Mouse (Mus musculus) neural tube, embryonic 13.5 days (tissue): ENCODE measurements around the gene Samd14. TPM values are rescaled to one million over a fixed set of nuclear protein-coding genes. Genes with fewer than 3 reads are reported as not detected.

Experiments used
- ATAC-seq: fragments of 200-750 bp; cut with Nextera tagmentation; 2 replicates; pipeline ENCODE4 v1.8.0; 2017; ENCODE audit warnings: low read depth, mild to moderate bottlenecking, moderate TSS enrichment, moderate library complexity
- H3K27ac ChIP-seq: fragments of 300-500 bp; sonication (generic); replicated peaks from 2 replicates; pipeline ENCODE4 v1.5.1; 2015; ENCODE audit warnings: moderate library complexity, mild to moderate bottlenecking, inconsistent platforms
- H3K27me3 ChIP-seq: fragments of 300-500 bp; sonication (generic); 2 replicates; pipeline ENCODE4 v1.6.1; 2015; ENCODE audit warnings: mild to moderate bottlenecking, inconsistent platforms
- H3K36me3 ChIP-seq: fragments of 300-500 bp; sonication (generic); 2 replicates; pipeline ENCODE4 v1.6.1; 2015; ENCODE audit warnings: mild to moderate bottlenecking, inconsistent platforms
- H3K4me1 ChIP-seq: fragments of 300-500 bp; sonication (generic); replicated peaks from 2 replicates; pipeline ENCODE4 v1.6.1; 2015; ENCODE audit warnings: inconsistent platforms
- H3K4me2 ChIP-seq: fragments of 300-500 bp; sonication (generic); 2 replicates; pipeline ENCODE4 v1.6.1; 2015; ENCODE audit warnings: inconsistent platforms, mild to moderate bottlenecking, moderate library complexity
- H3K4me3 ChIP-seq: fragments of 300-500 bp; sonication (generic); 2 replicates; pipeline ENCODE4 v1.5.1; 2015; ENCODE audit warnings: mild to moderate bottlenecking, inconsistent platforms
- H3K9ac ChIP-seq: fragments of 300-500 bp; sonication (generic); 2 replicates; pipeline ENCODE4 v1.6.1; 2015; ENCODE audit warnings: moderate library complexity, mild to moderate bottlenecking, inconsistent platforms
- H3K9me3 ChIP-seq: fragments of 300-500 bp; sonication (generic); 2 replicates; pipeline ENCODE4 v1.6.1; 2016; ENCODE audit warnings: inconsistent platforms
- WGBS: fragments of 180-500 bp; shearing (Covaris S2); methylation state at CpG from one replicate; pipeline ENCODE4 v1.1.7; 2015; 5-methylcytosine and 5-hydroxymethylcytosine counted together
- polyA plus RNA-seq: library from polyadenylated mRNA; unstranded; fragments of >200 nt; fragmentation: Nextera tagmentation; extraction: Ambion mirVana; gene quantifications from 2 replicates; pipeline ENCODE4 v1.2.1, GENCODE M21; 2015

Samd14 gene
- polyA plus RNA-seq, 1 experiment from 2014 or later: 151 TPM

DNA sequence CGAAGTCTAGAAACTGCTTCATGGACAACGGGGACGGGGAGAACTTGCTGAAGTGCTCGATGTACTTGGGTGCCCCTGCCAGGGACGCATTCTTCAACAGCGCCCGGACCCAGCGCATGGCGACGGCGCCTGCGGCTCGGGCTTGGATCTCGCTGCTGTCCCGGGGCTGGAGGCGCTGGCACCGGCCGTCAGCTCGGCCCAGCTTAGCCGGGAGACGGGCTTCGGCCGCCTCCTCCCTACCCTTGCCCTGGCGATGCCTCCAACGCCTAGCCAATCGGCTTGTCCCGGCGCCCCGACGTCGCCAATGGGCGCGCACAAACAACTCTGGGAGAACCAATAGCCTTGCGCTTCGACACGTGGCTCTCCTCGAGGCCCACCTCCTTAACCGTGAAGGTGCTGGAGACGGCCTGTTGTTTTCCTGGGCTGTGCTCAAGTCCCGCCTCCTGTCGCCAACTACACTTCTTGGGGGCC is 31.5 kb downstream of the Samd14 start, which contains the start of gene Pdk2:
Gene Pdk2, minus strand, starts transcription at position 216 of the 471 bp plus-strand sequence.
- H3K9me3 ChIP-seq: no peaks in the 10 kb centered on the region
- peaks cover 29% of the 10 kb centered on the region for H3K4me1 ChIP-seq
- no peaks in the 10 kb centered on the region for H3K27me3 ChIP-seq
- H3K4me2 ChIP-seq: peak within 1 kb of the TSS; percentile 72
- under 1% methylated on average over 41 of the region's 41 CpGs for WGBS
- H3K4me3 ChIP-seq: peak within 1 kb of the TSS; percentile 84
- peak within 1 kb of the TSS; percentile 79 for H3K9ac ChIP-seq
- peak within 1 kb of the TSS; percentile 52 for H3K27ac ChIP-seq
- peak; percentile 98 for ATAC-seq
- H3K36me3 ChIP-seq: 0 out of 2 replicates have a peak, but pooled peaks cover under 1% of the 10 kb centered on the region

DNA sequence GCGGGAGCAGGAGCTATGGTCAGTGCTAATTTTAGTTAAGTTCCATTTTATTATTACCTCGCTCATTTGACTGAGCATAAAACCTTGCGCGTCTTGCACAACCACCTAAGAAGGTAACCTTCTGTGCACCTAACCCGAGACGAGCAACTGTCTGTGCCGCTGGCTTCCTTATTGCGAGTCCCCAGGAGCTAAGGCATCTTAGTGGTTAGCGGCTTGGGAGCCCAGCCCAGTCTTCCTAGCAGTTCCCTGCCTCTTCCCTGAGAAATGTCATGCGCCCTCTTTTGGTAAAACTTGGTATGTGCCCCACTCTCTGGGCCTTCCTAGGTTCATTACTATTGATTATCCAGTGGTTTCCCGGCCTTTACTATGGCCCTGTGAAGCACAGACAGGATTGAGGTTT is 32.4 kb downstream of the Samd14 start:
- under 1% methylated on average over 11 of the region's 11 CpGs for WGBS

DNA sequence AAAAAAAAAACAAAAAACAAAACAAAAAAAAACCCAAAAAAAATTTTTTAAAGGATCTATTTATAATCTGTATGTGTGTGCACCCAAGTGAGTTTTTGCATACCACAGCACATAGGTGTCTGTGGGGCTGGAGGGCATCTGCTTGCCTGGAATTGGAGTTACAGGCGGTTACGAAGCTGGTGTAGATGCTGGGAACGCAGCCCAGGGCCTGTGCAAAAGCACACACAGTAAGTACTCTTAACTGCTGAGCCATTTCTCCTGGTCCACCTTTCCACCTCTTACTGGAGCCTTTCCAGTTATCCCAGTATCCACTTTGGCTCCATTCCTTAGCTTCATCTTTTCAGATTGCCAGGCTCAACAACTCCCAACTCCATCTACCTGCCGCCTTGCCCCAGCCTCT is 33.4 kb downstream of the Samd14 start:
- Histone ChIP-seq H3K9me3 (no peaks in the 10 kb centered on the region), H3K4me1 (peaks cover 29% of the 10 kb centered on the region), H3K4me2 (no peak overlapping the region), H3K27me3 (no peaks in the 10 kb centered on the region), H3K27ac (no peak overlapping the region), H3K36me3 (no peaks in the 10 kb centered on the region), H3K4me3 (no peak overlapping the region), H3K9ac (no peak overlapping the region)
- 94% methylated on average over 4 of the region's 4 CpGs for WGBS
- no peak for ATAC-seq

More for the DNA sequence above, 32.4 kb downstream of the Samd14 start:
- H3K36me3 ChIP-seq: no peaks in the 10 kb centered on the region
- H3K9me3 ChIP-seq: no peaks in the 10 kb centered on the region
- no peak; the same call in 1 of the 2 replicates for ATAC-seq
- peak overlapping the region; percentile 33 for H3K27ac ChIP-seq
- H3K4me2 ChIP-seq: peak overlapping the region; percentile 72
- H3K4me3 ChIP-seq: peak overlapping the region; percentile 84
- peak overlapping the region; percentile 62 for H3K9ac ChIP-seq
- H3K27me3 ChIP-seq: no peaks in the 10 kb centered on the region
- H3K4me1 ChIP-seq: peaks cover 29% of the 10 kb centered on the region

DNA sequence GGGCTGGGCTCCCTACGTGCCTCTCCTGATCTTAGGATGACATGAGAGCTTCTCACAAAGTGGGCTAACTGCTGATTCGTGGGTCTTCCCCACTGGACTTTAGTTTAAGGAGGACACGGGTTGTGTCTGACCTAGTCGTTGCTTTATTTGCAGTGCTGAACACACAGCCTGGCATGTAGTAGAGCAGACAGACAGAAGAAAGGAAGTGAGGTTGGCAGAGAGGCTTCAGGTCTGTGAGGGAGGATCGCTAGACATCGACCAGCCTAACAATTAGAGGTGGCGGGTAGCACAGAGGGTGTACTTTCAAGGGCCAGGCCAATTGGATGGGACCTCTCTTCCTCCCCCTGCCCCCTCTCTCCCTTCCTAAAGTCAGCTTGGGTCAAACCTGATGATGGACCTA is 33.9 kb downstream of the Samd14 start:
- Histone ChIP-seq H3K4me2 (no peak overlapping the region), H3K27me3 (no peaks in the 10 kb centered on the region), H3K9me3 (no peaks in the 10 kb centered on the region), H3K9ac (no peak overlapping the region), H3K4me3 (no peak overlapping the region), H3K27ac (no peak overlapping the region), H3K36me3 (no peaks in the 10 kb centered on the region), H3K4me1 (peaks cover 29% of the 10 kb centered on the region)
- 69% methylated on average over 7 of the region's 7 CpGs for WGBS
- ATAC-seq: no peak

DNA sequence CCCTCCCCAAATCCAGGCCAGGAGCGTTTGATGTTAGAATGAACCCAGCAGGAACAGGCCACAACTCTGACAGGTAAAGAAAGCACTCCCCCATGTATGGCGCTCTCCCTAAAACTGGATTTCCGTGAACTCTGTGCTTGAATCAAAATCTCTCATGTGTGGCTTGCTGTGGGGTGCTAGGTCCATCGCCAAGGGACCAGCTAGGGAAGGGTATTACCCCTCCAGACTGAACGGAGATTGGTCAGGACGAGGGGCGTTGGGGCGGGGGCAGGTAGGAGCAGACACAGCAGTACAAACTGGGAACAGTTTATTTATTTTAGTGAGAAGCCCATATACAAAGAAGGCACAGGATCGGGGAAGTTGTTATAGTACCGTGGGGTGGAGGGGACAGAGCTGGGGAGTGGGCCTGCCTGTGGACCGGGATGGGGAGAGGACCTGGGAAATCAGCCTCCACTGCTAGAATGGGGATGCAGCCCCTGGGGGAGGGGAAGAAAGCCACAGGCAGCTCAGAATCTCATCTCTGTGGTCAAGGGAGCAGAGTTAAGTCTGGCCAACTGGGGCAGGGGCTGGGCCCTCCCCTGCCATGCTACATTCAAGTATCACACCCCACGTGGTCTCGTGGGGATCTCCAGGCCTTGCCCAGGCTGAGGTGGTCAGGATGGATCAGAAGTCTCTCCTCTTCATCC is 34.6 kb downstream of the Samd14 start:
- no peaks in the 10 kb centered on the region for H3K36me3 ChIP-seq
- no peaks in the 10 kb centered on the region for H3K27me3 ChIP-seq
- H3K9ac ChIP-seq: peak overlapping the region; percentile 13; the same call in 1 of the 2 replicates
- no peak overlapping the region for H3K4me3 ChIP-seq
- WGBS: 59% methylated on average over 12 of the region's 13 CpGs
- no peak overlapping the region for H3K27ac ChIP-seq
- no peak overlapping the region for H3K4me2 ChIP-seq
- ATAC-seq: no peak
- H3K4me1 ChIP-seq: peaks cover 29% of the 10 kb centered on the region
- no peaks in the 10 kb centered on the region for H3K9me3 ChIP-seq

DNA sequence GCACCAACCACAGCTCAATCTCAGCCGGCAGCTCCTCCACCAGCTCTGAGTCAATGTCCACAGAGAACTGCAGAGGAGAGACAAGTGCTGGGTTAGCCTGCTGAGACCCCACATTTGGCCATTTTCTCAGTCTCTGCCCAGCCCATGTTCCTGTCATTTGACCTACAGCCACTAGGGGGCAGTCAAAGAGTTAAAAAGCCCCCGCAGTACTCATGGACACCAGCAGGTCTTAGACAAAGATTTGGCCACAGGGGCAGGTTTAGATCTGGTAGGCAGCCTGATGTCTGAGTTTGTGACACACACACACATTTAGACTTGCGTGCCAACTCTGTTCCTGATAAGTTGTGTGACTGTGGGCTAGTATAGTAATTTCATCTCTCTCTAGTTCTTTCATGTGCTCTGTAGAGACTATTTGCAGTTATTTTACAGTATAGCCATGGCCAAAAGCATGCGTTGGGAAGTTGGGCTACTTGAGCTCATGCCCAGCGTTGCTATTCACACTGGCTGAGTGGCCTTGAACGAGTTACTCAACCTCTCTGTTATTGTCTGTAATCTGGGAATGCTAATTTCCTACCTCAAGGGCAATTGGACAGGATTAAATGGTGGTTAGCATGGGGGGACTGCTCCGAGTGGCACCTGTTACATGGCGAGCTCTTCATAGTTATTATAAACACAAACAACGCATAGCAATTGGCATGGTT is 37.5 kb downstream of the Samd14 start:
- Histone ChIP-seq H3K9ac (no peak overlapping the region), H3K27ac (no peak overlapping the region), H3K27me3 (no peaks in the 10 kb centered on the region), H3K4me1 (peaks cover 11% of the 10 kb centered on the region), H3K36me3 (peaks cover 13% of the 10 kb centered on the region), H3K4me3 (no peak overlapping the region), H3K4me2 (no peak overlapping the region), H3K9me3 (no peaks in the 10 kb centered on the region)
- WGBS: 61% methylated on average over 9 of the region's 9 CpGs
- no peak for ATAC-seq

DNA sequence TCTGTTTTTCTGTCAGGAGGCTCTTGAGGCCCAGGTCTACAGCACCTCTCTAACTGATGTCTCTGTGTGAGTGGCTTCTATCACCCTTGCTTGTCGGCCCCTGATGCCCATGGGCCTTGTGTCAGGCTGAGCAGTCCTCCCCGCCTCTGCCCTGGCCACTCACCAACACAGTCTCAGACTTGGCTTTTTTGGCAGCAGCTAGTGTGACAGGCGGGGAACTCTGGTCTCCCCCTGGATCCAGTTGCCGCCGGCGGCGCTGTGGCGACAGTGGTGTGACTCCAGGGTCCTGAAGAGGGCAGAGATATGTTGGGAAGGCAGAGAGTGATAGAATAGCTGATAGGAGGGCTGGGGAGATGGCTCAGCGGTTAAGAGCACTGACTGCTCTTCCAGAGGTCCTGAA is 43.4 kb downstream of the Samd14 start:
- 80% methylated on average over 9 of the region's 9 CpGs for WGBS
- Histone ChIP-seq H3K4me3 (no peak overlapping the region), H3K27ac (no peak overlapping the region), H3K4me2 (no peak overlapping the region), H3K4me1 (peaks cover 5% of the 10 kb centered on the region; the same call in 1 of the 2 replicates), H3K36me3 (peaks cover 39% of the 10 kb centered on the region), H3K27me3 (peaks cover 23% of the 10 kb centered on the region), H3K9ac (no peak overlapping the region), H3K9me3 (no peaks in the 10 kb centered on the region)
- ATAC-seq: no peak

DNA sequence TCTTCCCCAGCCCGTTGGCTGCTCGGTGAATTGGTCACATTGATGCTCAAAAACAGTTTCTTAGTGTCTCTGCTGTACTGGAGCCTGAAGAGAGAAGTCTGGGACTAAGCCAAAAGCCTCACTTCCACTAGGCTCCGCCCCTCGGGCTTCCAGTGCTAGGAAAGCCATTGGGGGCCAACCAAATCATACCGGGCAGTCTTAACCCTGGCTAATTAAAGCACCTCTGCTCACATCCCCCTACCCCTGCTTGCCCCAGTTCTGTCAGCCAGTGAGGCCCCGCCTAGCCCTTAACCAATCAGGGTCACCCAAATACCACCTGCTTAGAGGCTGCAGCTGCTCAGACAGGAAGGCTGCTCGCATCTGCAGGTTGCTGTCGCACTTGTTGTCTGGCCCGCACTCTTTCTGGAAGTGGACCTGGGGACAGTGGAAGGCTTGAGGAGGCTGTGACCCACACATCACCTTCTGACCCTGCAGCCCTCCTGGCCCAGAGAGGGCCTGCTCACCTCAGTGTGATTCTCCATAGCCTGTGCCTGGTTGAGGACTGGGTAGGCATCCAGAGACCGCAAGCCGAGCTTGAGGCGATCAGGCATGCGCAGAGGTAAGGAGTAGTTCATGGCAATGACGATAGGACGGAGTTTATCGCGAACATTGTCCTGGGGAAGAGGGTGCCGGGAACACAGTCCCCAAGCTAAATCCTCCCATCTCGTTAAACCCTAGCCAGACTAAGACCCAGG is 47.3 kb downstream of the Samd14 start:
- H3K9ac ChIP-seq: no peak overlapping the region
- H3K4me2 ChIP-seq: no peak overlapping the region
- 23% methylated on average over 19 of the region's 19 CpGs for WGBS
- no peaks in the 10 kb centered on the region for H3K9me3 ChIP-seq
- H3K27ac ChIP-seq: no peak overlapping the region
- H3K36me3 ChIP-seq: peaks cover 37% of the 10 kb centered on the region
- peaks cover 26% of the 10 kb centered on the region for H3K27me3 ChIP-seq
- ATAC-seq: peak; percentile 32; the same call in 1 of the 2 replicates
- H3K4me1 ChIP-seq: peaks cover 5% of the 10 kb centered on the region; the same call in 1 of the 2 replicates
- no peak overlapping the region for H3K4me3 ChIP-seq

DNA sequence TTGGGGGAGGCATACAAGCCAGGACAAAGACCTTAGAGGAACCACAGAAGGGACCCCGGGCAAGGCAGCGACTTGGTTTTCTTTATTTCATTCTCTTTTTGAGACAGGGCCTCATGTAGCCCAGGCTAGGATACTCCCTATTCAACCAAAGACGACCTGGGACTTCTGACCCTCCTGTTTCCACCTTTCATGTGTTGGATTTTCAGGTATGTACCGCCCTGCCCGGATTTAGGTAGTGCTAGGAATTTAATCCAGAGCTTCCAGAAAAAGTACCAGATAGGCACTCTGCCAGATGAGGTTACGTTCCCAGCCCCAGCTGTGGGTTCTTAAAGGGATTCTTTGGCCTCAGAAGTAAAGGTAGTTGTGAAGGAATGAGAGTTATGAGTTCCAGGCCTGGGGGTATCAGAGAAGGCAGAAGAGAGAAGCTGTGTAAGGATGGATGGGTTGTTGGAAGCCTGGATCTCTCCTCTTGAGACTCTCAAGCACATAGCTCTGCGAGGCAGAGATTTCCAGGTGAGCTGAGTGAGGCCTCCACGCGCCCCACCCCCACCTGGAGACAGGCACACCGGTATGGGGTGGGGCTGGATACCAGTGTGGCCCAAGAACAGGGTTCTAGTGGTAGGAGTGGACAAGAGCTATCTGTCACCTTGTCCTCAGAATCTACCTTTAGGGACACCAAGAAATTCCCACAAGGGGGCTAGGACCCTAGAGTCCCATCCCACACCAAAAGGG is 59.7 kb downstream of the Samd14 start:
- no peak for ATAC-seq
- 91% methylated on average over 10 of the region's 10 CpGs for WGBS
- H3K4me3 ChIP-seq: no peak overlapping the region
- no peaks in the 10 kb centered on the region for H3K9me3 ChIP-seq
- no peak overlapping the region for H3K27ac ChIP-seq
- H3K9ac ChIP-seq: no peak overlapping the region
- peaks cover 9% of the 10 kb centered on the region; the same call in 1 of the 2 replicates for H3K36me3 ChIP-seq
- H3K27me3 ChIP-seq: peaks cover 7% of the 10 kb centered on the region
- H3K4me1 ChIP-seq: peaks cover 14% of the 10 kb centered on the region; the same call in 1 of the 2 replicates
- H3K4me2 ChIP-seq: no peak overlapping the region

DNA sequence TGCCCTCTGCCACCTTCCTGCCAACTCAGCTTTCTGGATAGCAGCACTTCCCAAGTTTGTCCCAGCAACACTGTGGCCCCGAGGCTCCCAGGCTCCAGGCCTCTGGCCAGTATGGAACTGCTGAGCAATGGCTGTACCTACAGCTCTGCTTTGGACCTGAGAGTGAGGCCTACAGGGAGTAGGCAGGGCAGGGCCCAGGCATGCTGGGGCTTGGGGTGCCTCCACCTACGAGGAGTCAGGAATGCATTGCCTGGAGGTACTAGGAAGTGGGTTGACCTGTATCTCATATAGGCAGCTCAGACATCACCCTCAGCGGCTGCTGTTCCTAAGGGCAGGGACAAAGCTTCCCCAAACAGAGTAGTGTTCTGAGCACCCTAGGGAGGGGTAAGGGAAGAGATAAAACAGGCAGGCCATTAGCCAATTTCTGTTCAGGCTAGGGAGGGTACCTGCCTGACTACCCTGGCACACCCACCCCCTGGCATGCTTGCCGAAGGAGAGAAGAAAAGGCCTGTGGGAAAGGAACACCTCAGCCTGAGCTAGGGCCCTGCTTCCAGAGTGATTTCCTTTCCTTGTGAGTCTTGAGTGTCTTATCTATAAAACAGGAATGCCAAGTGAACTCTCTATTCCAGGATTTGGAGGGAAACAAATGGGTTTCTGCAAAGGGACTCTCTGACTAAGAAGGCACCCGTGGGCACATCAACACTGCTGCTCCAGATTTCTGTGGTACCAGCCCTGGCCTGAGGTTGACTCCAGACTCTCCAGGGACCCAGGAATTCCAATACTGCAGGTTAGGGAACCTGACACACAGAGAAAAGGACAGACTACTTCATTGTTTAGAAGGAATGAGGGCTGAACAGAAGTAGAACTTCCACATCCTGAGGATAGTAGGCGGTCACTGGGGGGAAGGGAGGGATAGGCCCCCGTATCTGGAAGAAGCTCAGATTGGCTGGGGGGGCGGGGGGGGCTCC is 60.7 kb downstream of the Samd14 start:
- Histone ChIP-seq H3K36me3 (peaks cover 8% of the 10 kb centered on the region; the same call in 1 of the 2 replicates), H3K27me3 (peaks cover 17% of the 10 kb centered on the region), H3K4me1 (peaks cover 24% of the 10 kb centered on the region), H3K4me2 (no peak overlapping the region), H3K27ac (no peak overlapping the region), H3K9ac (no peak overlapping the region), H3K4me3 (no peak overlapping the region), H3K9me3 (no peaks in the 10 kb centered on the region)
- no peak for ATAC-seq
- 69% methylated on average over 8 of the region's 8 CpGs for WGBS
